ENCODE assay signal across 1 mouse cellular context in genomic region chr17:80728062-80728858, GRCm38 (mm10).
TF ChIP-seq lines count a peak whose summit lies in the region.

Gene Map4k3, minus strand, starts transcription at chr17:80728485.

TF ChIP-seq in CH12.LX, 34 proteins besides CTCF, POLR2A, EP300 and RAD21 (continued from another document):
- TF ChIP-seq PAX5 (IDR thresholded peaks at IDR 0.05; ENCODE audit: low read length) (no peak), HCFC1 (IDR thresholded peaks at IDR 0.05; ENCODE audit: low read depth, low read length) (no peak), MAX (IDR thresholded peaks at IDR 0.05; ENCODE audit: low read length) (peak; percentile 68), ZKSCAN1 (IDR thresholded peaks at IDR 0.05; ENCODE audit: borderline replicate concordance, low read depth, low read length) (no peak), GABPA (IDR thresholded peaks at IDR 0.05; ENCODE audit: insufficient replicate concordance, low read depth, low read length) (no peak), BHLHE40 (IDR thresholded peaks at IDR 0.05; ENCODE audit: low read depth, low read length) (peak; percentile 77), NRF1 (IDR thresholded peaks at IDR 0.05; ENCODE audit: low read depth, low read length) (peak; percentile 84), MAZ (IDR thresholded peaks at IDR 0.05; ENCODE audit: low read depth, low read length) (no peak), USF1 (IDR thresholded peaks at IDR 0.05; ENCODE audit: low read depth, low read length) (peak; percentile 70), SMC3 (IDR thresholded peaks at IDR 0.05; ENCODE audit: low read depth, low read length) (no peak), MXI1 (IDR thresholded peaks at IDR 0.05; ENCODE audit: low read depth, low read length) (peak; percentile 3; the same call in 1 of the 2 replicates), ZMIZ1 (IDR thresholded peaks at IDR 0.05; ENCODE audit: low read depth, low read length) (0 out of 2 replicates have a peak, but pooled peaks have one; percentile 26), UBTF (IDR thresholded peaks at IDR 0.05; ENCODE audit: low read depth, low read length) (no peak), KAT2A (IDR thresholded peaks at IDR 0.05; ENCODE audit: insufficient replicate concordance, low read length) (no peak), CHD2 (IDR thresholded peaks at IDR 0.05; ENCODE audit: low read length) (0 out of 2 replicates have a peak, but pooled peaks have one; percentile 14)
